ENCODE assay signal across 10 mouse cellular contexts in genomic region chr10:130363438-130364164, GRCm38 (mm10). TPM values are rescaled to one million over a fixed set of nuclear protein-coding genes. Genes with fewer than 3 reads are reported as not detected.
A peak's percentile ranks its signal among the peaks of the same experiment; 100 is the strongest.
DNase-seq lines count a peak whose midpoint lies in the region; ATAC-seq and TF ChIP-seq lines count a peak whose summit lies in the region.
"Had no signal": no experiment of that assay in that cellular context is flagged by ENCODE, and none has a peak within 500 bp of the region (broad histone marks: within the 10 kb centered on the region; RNA-seq: fewer than 3 reads in every experiment).

No protein-coding gene starts in this region.

- H3K9ac ChIP-seq in liver, embryonic 11.5 days (ENCODE audit: low read depth, low read length) = no peak overlapping the region

- peak; percentile 41; the same call in 1 of the 2 replicates for ATAC-seq in liver, embryonic 11.5 days (replicated peaks; ENCODE audit: low FRiP score)
- peak; percentile 80 for ATAC-seq in granulocyte monocyte progenitor cell, adult 5-6 weeks (replicated peaks; ENCODE audit: poor library complexity, severe bottlenecking)

- H3K4me2 ChIP-seq in liver, embryonic 11.5 days = no peak overlapping the region
- no peak overlapping the region for H3K4me2 ChIP-seq in myocyte (ENCODE audit: low read depth)

- H3K4me1 ChIP-seq in liver, embryonic 11.5 days (replicated peaks; ENCODE audit: control insufficient read depth, insufficient read depth, low read length) = no peaks in the 10 kb centered on the region
- no peaks in the 10 kb centered on the region for H3K4me1 ChIP-seq in thymus, adult 2 months (replicated peaks; ENCODE audit: control insufficient read depth, insufficient read depth, low read length)

- no peak for DNase-seq in liver, embryonic 11.5 days (ENCODE audit: low spot score)
- no peak for DNase-seq in liver
- peak; percentile 33 for DNase-seq in ZHBTc4 (ENCODE audit: low read depth, low spot score)
- no peak for DNase-seq in thymus, adult 2 months
- no peak for DNase-seq in urinary bladder, postnatal 10 days (ENCODE audit: low spot score)
- DNase-seq in kidney, postnatal 4 days = no peak

- H3K36me3 ChIP-seq in liver, embryonic 11.5 days (ENCODE audit: control insufficient read depth, insufficient read depth, low read length) = no peaks in the 10 kb centered on the region
- no peaks in the 10 kb centered on the region for H3K36me3 ChIP-seq in myocyte (ENCODE audit: control insufficient read depth, insufficient read depth)
- peaks cover 63% of the 10 kb centered on the region for H3K36me3 ChIP-seq in thymus, adult 2 months (ENCODE audit: control insufficient read depth, insufficient read depth, low read length)

- H3K79me2 ChIP-seq in myocyte (ENCODE audit: control insufficient read depth, insufficient read depth) = no peaks in the 10 kb centered on the region

- no peaks in the 10 kb centered on the region for H3K9me3 ChIP-seq in liver, embryonic 11.5 days (ENCODE audit: control insufficient read depth, low read length)

- no peak overlapping the region for H3ac ChIP-seq in myocyte (ENCODE audit: control insufficient read depth, insufficient read length)

- no peaks in the 10 kb centered on the region for H3K27me3 ChIP-seq in liver, embryonic 11.5 days (replicated peaks; ENCODE audit: control insufficient read depth, insufficient read depth, low read length)
- H3K27me3 ChIP-seq in myocyte (ENCODE audit: control insufficient read depth, insufficient read depth, insufficient read length) = no peaks in the 10 kb centered on the region
- H3K27me3 ChIP-seq in thymus, adult 2 months (ENCODE audit: control insufficient read depth, insufficient read depth, low read length) = no peaks in the 10 kb centered on the region

- 57% methylated on average over 2 of the region's 2 CpGs for WGBS in liver, embryonic 11.5 days
- 81% methylated on average over 2 of the region's 2 CpGs for WGBS in thymus, adult 2 months

- H3K27ac ChIP-seq in liver, embryonic 11.5 days (ENCODE audit: low read depth, low read length) = no peak overlapping the region
- no peak overlapping the region for H3K27ac ChIP-seq in thymus, adult 2 months (ENCODE audit: control insufficient read depth, insufficient read depth, low read length)

- TF ChIP-seq POLR2A in myocyte (IDR thresholded peaks at IDR 0.05; ENCODE audit: insufficient read length, low read depth) = no peak
- no peak for TF ChIP-seq POLR2A in thymus, adult 2 months (IDR thresholded peaks at IDR 0.05; ENCODE audit: control insufficient read depth, extremely low read depth, insufficient read depth, low read length, poor library complexity)

- no peak overlapping the region for H3K4me3 ChIP-seq in liver, embryonic 11.5 days (ENCODE audit: low read depth, low read length)
- H3K4me3 ChIP-seq in myocyte = no peak overlapping the region
- no peak overlapping the region for H3K4me3 ChIP-seq in thymus, adult 2 months (ENCODE audit: control insufficient read depth, insufficient read depth, low read length)

- TF ChIP-seq CTCF in thymus, adult 2 months (IDR thresholded peaks at IDR 0.05; ENCODE audit: borderline replicate concordance, control insufficient read depth, extremely low read depth, insufficient read depth, low read length, poor library complexity) = no peak

TF ChIP-seq in myocyte, 11 proteins besides CTCF, POLR2A, EP300 and RAD21:
- TF ChIP-seq USF1 (IDR thresholded peaks at IDR 0.05; ENCODE audit: low read depth) (no peak), MAX (IDR thresholded peaks at IDR 0.05; ENCODE audit: low read depth) (peak; percentile 42)

RNA-seq across cellular contexts. Expression of gene Vmn2r84, which starts 30.5 kb away (rescaled TPM):
- not detected in 2 replicates for polyA plus RNA-seq in liver, embryonic 11.5 days (2014; fragmentation: Nextera tagmentation; extraction: Ambion mirVana)
- total RNA-seq in granulocyte monocyte progenitor cell, adult 5-6 weeks (2014; fragmentation: Nextera tagmentation) = not detected in 2 replicates
- total RNA-seq in granulocyte monocyte progenitor cell, adult 5-6 weeks (2017) = not detected in 2 replicates
- polyA plus RNA-seq in myocyte (2012; fragmentation: generic; extraction: Trizol) = not detected
- polyA plus RNA-seq in thymus, adult 2 months (2012; rRNA removed) = 0.01 TPM in 1 of 2 replicates, not detected in the other
- polyA plus RNA-seq: gonadal fat pad, adult 2 months; stomach, embryonic 14.5 days had no signal

RNA-seq across cellular contexts. Expression of gene Tespa1, which starts 40.9 kb away (rescaled TPM):
- polyA plus RNA-seq in liver, embryonic 11.5 days (2014; fragmentation: Nextera tagmentation; extraction: Ambion mirVana) = 3.3 and 4.4 TPM in 2 replicates
- 31.3 and 54.6 TPM in 2 replicates for total RNA-seq in granulocyte monocyte progenitor cell, adult 5-6 weeks (2014; fragmentation: Nextera tagmentation)
- 32.0 and 37.3 TPM in 2 replicates for total RNA-seq in granulocyte monocyte progenitor cell, adult 5-6 weeks (2017)
- polyA plus RNA-seq in myocyte (2012; fragmentation: generic; extraction: Trizol) = not detected
- polyA plus RNA-seq in thymus, adult 2 months (2012; rRNA removed) = 68.1 and 72.4 TPM in 2 replicates

Comparison
In these comparisons a context has a peak if more than half of its experiments do, and no peak if none do; other contexts are left out.
1. RNA of gene Tespa1, which starts 40.9 kb away (polyA plus RNA-seq): 68.1 to 72.4 TPM in thymus, adult 2 months; 3.3 to 4.4 TPM in liver, embryonic 11.5 days and not detected in myocyte (single experiment); every median in the first group is over 10 times any median in the second.